Mouse (Mus musculus): ENCODE results near the gene Rnf167.

- TF ChIP-seq CTCF (IDR thresholded peaks at IDR 0.05) = peak; percentile 28
- no peak for TF ChIP-seq EP300 (IDR thresholded peaks at IDR 0.05)
Observed at GRCm38 (mm10) chr11:70610752-70611151, 36.3 kb upstream of the Rnf167 start.

Measured in lung, postnatal 0 days (tissue).